Mouse (Mus musculus) cerebellum, adult 9-11 months (tissue): Measurements from ENCODE around the gene Tnfrsf13c.

Experiments used
- DNase-seq: peaks from one replicate; pipeline ENCODE4 v3.0.0; 2022

Tnfrsf13c gene

GRCm38 (mm10) chr15:82207105-82207459, 17.1 kb downstream of the Tnfrsf13c start:
- DNase-seq, result no peak

- DNase-seq, result peak; percentile 96
Observed at GRCm38 (mm10) chr15:82206365-82207104, 17.6 kb downstream of the Tnfrsf13c start.

- DNase-seq, result peak; percentile 70
Observed at GRCm38 (mm10) chr15:82204680-82205371, 19.3 kb downstream of the Tnfrsf13c start.

- DNase-seq, result peak; percentile 90
Observed at GRCm38 (mm10) chr15:82203611-82204351, 20.4 kb downstream of the Tnfrsf13c start.

DNA sequence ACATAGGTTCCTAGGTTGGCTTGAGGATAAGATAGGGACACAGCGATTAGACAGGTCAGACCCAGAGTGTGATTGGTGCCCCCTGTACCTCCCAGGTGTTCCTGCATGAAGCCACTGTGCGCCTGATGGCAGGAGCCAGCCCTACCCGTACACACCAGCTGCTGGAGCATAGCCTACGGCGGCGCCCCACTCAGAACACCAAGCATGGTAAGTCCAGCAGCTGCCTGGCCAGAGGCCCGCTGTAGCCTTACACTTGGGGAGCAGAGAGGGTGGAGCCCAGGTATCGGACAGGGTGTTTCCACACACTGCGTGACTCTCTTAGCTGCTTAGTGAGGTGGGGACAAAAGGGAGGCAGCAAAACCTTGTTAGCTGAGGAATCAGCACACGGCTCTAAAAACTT, 21.1 kb downstream of the Tnfrsf13c start:
- peak; percentile 71 for DNase-seq

DNA sequence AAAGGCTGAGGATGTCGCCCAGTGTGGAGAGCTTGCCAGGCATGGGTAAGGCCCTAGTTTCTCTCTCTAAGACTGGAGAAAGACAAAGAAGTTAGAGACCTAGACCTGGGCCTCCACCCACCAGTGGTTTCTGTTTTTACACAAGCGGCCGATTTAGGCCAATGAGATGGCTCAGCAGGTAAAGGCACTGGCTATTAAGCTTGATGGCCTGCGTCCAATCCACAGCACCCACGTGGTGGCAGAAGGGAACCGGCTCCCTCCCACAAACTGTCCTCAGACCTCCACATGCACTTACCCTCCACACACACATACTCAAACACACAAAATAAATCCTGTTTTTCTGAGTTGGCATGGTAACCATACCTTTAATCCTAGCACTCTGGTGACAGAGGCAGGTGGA, 22.1 kb downstream of the Tnfrsf13c start:
- peak; percentile 63 for DNase-seq

DNA sequence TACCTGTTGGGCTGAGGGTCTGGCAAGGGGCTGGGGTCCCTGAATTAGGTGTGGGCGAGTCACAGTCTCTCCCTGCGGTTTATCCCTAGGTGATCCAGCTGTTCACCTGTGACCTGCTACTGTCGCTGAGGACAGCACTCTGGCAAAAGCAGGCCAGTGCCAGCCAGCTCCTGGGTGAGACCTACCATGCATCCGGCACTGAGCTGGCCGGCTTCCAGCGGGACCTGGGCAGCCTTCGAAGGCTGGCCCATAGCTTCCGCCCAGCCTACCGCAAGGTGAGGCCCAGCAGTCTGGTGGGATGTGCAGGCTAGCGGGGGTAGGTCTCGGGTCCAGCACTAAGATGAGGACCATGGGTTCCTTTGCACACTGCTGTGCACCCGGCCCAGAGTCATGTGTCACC, 24.6 kb downstream of the Tnfrsf13c start:
- DNase-seq, result peak; percentile 67

DNA sequence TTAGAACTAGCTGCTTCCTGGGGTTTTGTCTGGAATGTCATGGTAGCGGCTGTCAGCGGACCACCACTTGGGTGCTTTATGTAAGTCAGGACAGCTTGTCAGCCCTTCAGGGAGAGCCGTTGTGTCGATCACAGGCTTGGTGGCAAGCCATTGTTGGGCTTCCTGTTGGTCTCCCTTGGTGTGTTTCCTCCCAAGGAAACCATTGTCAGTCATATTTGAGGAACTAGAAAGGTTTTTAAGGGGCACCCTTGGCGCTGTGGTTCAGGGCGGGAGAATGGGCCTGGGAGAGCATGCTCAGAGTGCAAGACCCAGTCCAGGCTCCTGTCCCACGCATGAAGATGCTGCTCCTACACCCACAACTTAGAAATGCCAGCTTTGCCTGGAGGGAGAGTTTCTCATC, 25.8 kb downstream of the Tnfrsf13c start:
- DNase-seq, result no peak

DNA sequence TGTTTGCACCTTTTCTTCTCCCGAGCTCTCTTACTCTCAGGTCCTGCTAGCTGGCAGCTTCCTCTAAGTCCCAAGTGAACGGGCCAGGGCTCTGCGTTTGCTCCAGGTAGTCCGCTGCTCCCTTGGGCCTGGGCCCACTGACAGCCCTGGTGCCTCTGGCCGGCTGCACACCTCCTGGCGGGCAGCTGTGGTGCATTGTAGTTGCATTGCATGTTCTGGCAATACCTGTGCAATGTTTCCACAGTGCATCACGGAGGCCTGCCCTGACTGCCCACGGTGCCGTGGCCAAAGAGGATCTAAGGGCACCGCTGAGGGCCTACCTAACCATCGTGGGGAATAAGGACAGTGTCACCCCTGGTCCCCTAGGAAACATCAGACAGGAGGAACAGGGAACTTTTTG, 26.2 kb downstream of the Tnfrsf13c start:
- DNase-seq, result no peak

- no peak for DNase-seq
Observed at GRCm38 (mm10) chr15:82197246-82197750, 26.9 kb downstream of the Tnfrsf13c start.

GRCm38 (mm10) chr15:82196300-82196699, 27.9 kb downstream of the Tnfrsf13c start:
- DNase-seq, result peak; percentile 69

- no peak for DNase-seq
Observed at GRCm38 (mm10) chr15:82192617-82193016, 31.6 kb downstream of the Tnfrsf13c start.

DNA sequence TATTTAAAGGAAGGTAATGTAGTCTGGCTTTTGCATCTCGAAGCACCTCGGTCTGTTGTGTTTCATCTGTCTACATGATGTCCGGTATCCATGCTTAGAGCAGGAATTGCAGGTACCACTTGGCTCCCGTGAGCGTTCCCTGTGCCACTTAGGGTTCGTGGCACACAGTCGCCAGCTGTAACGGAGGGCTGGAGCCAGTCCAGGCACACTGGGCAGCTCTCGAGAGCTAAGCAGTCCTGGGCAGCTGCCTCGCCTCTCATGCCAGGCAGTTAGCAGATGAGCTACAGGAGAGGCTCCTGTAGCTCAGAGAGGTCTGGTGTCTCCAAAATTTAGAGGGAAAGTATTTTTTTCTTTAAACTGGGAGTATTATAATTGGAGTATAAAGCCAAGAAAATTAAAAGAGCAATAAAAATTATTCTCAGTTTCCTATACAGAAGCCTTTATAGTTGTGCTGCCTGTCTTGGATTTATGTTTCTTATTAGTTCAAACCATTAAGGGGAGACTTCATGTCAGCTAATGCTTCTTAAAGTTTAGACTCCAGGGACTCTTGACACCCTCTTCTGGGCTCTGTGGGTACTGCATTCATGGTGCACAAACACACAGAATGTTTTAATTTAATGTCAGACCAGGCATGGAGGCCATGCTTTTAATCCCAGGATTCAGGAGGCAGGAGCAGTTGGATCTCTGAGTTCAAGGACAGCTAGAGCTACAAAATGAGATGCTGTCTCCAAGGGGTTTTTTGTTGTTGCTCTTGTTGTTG, 35.5 kb downstream of the Tnfrsf13c start:
- DNase-seq, result no peak

- DNase-seq, result no peak
Observed at GRCm38 (mm10) chr15:82187924-82188323, 36.2 kb downstream of the Tnfrsf13c start.

GRCm38 (mm10) chr15:82187401-82187800, 36.8 kb downstream of the Tnfrsf13c start:
- no peak for DNase-seq

- DNase-seq, result no peak
Observed at GRCm38 (mm10) chr15:82186931-82187330, 37.2 kb downstream of the Tnfrsf13c start.

GRCm38 (mm10) chr15:82186131-82186530, 38.0 kb downstream of the Tnfrsf13c start:
- no peak for DNase-seq

DNA sequence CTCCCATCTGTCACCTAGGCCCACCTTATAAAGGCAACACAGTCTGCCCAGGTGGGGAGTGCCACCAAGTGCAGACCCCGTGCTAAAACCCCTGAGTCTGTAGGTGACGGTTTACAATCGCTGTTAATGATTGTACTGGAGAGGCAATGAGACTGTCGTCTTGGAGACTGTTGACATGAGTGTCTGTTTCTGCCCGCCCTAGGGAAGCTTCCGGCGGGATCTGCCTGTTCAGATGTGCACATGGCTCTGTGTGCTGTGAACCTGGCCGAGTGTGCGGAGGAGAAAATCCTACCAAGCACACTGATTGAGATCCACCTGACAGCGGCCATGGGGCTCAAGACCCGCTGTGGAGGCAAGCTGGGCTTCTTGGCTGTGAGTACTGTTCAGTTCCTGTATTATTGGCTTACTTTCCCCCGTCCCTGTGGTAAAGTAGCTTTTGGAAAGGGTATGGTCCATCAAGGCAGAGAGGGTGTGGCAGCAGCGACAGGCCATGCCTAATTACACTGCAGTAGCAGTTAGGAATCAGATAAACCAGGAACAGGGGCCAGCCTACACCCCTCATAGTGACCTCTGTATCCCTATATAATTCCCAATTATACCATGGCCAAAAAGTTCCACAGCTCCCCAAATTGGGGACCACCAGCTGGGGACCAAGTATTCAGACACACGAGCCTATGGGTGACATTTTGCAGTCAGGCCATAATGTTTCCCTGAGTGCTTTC, 38.9 kb downstream of the Tnfrsf13c start:
- no peak for DNase-seq

GRCm38 (mm10) chr15:82184656-82185055, 39.5 kb downstream of the Tnfrsf13c start:
- DNase-seq, result no peak

GRCm38 (mm10) chr15:82184183-82184582, 40.0 kb downstream of the Tnfrsf13c start:
- no peak for DNase-seq

DNA sequence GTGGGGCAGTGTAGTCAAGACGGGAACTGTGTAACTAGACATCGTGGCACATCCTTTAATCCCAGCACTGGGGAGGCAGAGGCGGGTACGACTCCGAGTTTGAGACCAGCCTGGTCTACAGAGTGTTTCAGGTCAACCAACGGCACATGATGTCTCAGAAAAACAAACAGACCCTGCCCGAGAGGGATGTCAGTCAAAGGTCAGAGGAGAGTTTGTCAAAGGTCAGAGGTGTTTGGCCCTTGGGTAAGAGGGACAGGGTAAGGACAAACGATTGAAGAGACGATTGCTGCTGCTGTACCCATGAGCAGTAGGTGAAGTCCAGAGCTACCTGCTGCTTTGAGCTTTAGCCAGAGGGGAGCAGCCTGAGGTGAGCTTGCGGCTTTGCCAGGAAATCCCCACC, 40.6 kb downstream of the Tnfrsf13c start:
- no peak for DNase-seq

GRCm38 (mm10) chr15:82182311-82182710, 41.9 kb downstream of the Tnfrsf13c start:
- DNase-seq, result no peak
